Comparison of ENCODE assay signal across 26 mouse cellular contexts in genomic region chr5:149776038-149776437, GRCm38 (mm10).
A peak's percentile ranks its signal among the peaks of the same experiment; 100 is the strongest.
DNase-seq lines count a peak whose midpoint lies in the region; ATAC-seq and TF ChIP-seq lines count a peak whose summit lies in the region.
"Had no signal": no experiment of that assay in that cellular context is flagged by ENCODE, and none has a peak within 500 bp of the region (broad histone marks: within the 10 kb centered on the region; RNA-seq: fewer than 3 reads in every experiment).

No protein-coding gene starts in this region.

- intact Hi-C loops in heart, adult 2 months (cut with DNase I): no loop called here

- TF ChIP-seq POLR2A in thymus, adult 2 months (IDR thresholded peaks at IDR 0.05; ENCODE audit: control insufficient read depth, extremely low read depth, insufficient read depth, low read length, poor library complexity): no peak
- TF ChIP-seq POLR2A in heart, adult 2 months (IDR thresholded peaks at IDR 0.05; ENCODE audit: insufficient read depth, low read depth, low read length): no peak

- H3K4me3 ChIP-seq in thymus, adult 2 months (ENCODE audit: control insufficient read depth, insufficient read depth, low read length): no peak overlapping the region
- H3K4me3 ChIP-seq in heart, adult 2 months: no peak overlapping the region
- H3K4me3 ChIP-seq: forebrain, embryonic 13.5 days; heart, embryonic 10.5 days; hindbrain, embryonic 15.5 days; limb, embryonic 10.5 days; midbrain, embryonic 10.5 days; myocyte had no signal

- no peak overlapping the region; the same call in 1 of the 2 replicates for H3K27ac ChIP-seq in thymus, adult 2 months (ENCODE audit: control insufficient read depth, insufficient read depth, low read length)
- no peak overlapping the region for H3K27ac ChIP-seq in heart, adult 2 months
- H3K27ac ChIP-seq: forebrain, embryonic 13.5 days; heart, embryonic 10.5 days; hindbrain, embryonic 15.5 days; limb, embryonic 10.5 days; midbrain, embryonic 10.5 days had no signal

- peak; percentile 54 for DNase-seq in CD4-positive, CD25-positive, alpha-beta regulatory T cell, adult 2 months (ENCODE audit: low read depth, low spot score)
- DNase-seq in thymus, adult 2 months: peak; percentile 32
- peak; percentile 30 for DNase-seq in thymus, postnatal 4 days
- DNase-seq in layer of hippocampus, postnatal 14 days (ENCODE audit: low spot score in 2 of 2): no peak
- DNase-seq in heart, adult 2 months: no peak
- no peak for DNase-seq in kidney, postnatal 25 days
- DNase-seq: adrenal gland, adult 8-10 months; B cell, adult 2 months; cerebellum, adult 11-12 months; cerebellum, postnatal 25 days; gastrocnemius, postnatal 36 days; heart, postnatal 4 days; kidney, adult 9 months; kidney, postnatal 36 days; lung, postnatal 4 days; right cerebral cortex, postnatal 4 days had no signal

- no peak for TF ChIP-seq EP300 in heart, adult 2 months (IDR thresholded peaks at IDR 0.05; ENCODE audit: insufficient read depth, low read depth, low read length)

- H3K36me3 ChIP-seq in thymus, adult 2 months (ENCODE audit: control insufficient read depth, insufficient read depth, low read length): no peaks in the 10 kb centered on the region
- H3K36me3 ChIP-seq in heart, adult 2 months (ENCODE audit: control insufficient read depth, insufficient read depth, low read length): no peaks in the 10 kb centered on the region
- H3K36me3 ChIP-seq: heart, embryonic 10.5 days; hindbrain, embryonic 15.5 days; limb, embryonic 10.5 days; midbrain, embryonic 10.5 days had no signal

- WGBS in thymus, adult 2 months: 1% methylated on average over 7 of the region's 7 CpGs
- 46% methylated on average over 7 of the region's 7 CpGs for WGBS in heart, adult 2 months

- no peak for TF ChIP-seq CTCF in thymus, adult 2 months (IDR thresholded peaks at IDR 0.05; ENCODE audit: borderline replicate concordance, control insufficient read depth, extremely low read depth, insufficient read depth, low read length, poor library complexity)
- TF ChIP-seq CTCF in heart, adult 2 months (IDR thresholded peaks at IDR 0.05): no peak

- no peak overlapping the region for H3K9ac ChIP-seq in heart, adult 2 months (ENCODE audit: low read depth, low read length)
- H3K9ac ChIP-seq: forebrain, embryonic 13.5 days; hindbrain, embryonic 15.5 days had no signal

- H3K4me1 ChIP-seq in thymus, adult 2 months (replicated peaks; ENCODE audit: control insufficient read depth, insufficient read depth, low read length): peaks cover 12% of the 10 kb centered on the region
- no peaks in the 10 kb centered on the region for H3K4me1 ChIP-seq in heart, adult 2 months (ENCODE audit: control insufficient read depth, insufficient read depth, low read length)
- H3K4me1 ChIP-seq: forebrain, embryonic 13.5 days; heart, embryonic 10.5 days; hindbrain, embryonic 15.5 days; limb, embryonic 10.5 days; midbrain, embryonic 10.5 days had no signal

- no peaks in the 10 kb centered on the region for H3K79me2 ChIP-seq in heart, adult 2 months (replicated peaks; ENCODE audit: control insufficient read depth, insufficient read depth, low read length)

- H3K27me3 ChIP-seq in thymus, adult 2 months (ENCODE audit: control insufficient read depth, insufficient read depth, low read length): no peaks in the 10 kb centered on the region
- H3K27me3 ChIP-seq in heart, adult 2 months (ENCODE audit: control insufficient read depth, insufficient read depth, low read length): no peaks in the 10 kb centered on the region
- H3K27me3 ChIP-seq: forebrain, embryonic 13.5 days; hindbrain, embryonic 15.5 days; Patski had no signal

- peak; percentile 63 for ATAC-seq in common myeloid progenitor, adult 5-6 weeks (replicated peaks; ENCODE audit: low read depth, poor library complexity, severe bottlenecking)
- ATAC-seq: forebrain, embryonic 13.5 days; intestine, embryonic 16.5 days; midbrain, embryonic 16.5 days; Patski had no signal

Comparison
In these comparisons a context has a peak if more than half of its experiments do, and no peak if none do; other contexts are left out.
1. DNase-seq: peak in CD4-positive, CD25-positive, alpha-beta regulatory T cell, adult 2 months (single experiment), thymus, adult 2 months (single experiment) and thymus, postnatal 4 days (single experiment); none in layer of hippocampus, postnatal 14 days (0 of 2), heart, adult 2 months (0 of 2) and kidney, postnatal 25 days (0 of 2).